Mouse (Mus musculus): ENCODE measurements around the gene Fam186a.
"Not testable (repeated sequence)": the region's sequence is repeated elsewhere in the genome, so short reads cannot be mapped to it uniquely, and the experiment has no call there.

Gene Fam186a

DNA sequence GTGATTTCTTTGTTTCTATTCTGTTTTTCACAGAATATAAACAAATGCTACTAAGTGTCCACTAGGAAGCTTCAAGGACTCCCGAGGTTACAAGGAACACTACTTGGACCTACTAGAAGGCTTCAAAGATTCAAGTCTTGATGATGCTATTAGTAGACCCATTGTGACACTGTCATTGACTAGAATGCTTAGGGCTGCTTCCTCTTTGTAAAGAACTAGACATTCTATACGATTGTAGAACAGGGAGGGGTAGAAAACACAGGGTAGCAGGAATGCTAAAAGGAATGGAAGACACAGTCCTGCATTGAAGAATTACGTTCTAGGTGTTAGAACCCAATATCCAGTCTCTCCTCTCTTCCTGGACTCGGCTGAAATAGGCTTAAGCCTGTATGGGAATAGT, at the start of gene Fam186a:
Gene Fam186a, minus strand, starts transcription at position 101 of the 400 bp plus-strand sequence.
- no peak for DNase-seq (ENCODE audit: low spot score in 2 of 2)

DNA sequence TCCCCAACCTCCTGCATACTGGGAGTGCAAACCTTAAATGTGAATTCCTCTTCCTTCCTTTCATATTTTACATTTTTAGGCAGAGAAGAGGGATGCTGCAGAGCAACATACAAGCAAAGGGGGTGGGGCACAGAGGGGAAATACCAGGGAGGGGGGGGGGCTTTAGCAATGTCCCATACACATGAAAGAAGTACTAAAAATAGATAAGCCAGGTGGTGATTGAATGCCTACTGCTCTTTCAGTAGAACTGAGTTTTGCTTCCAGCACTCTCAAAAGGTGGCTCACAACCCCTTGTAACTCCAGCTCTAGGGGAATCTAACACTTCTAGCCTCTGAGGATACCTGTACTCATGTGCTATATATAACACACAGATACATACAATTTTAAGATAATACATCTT, 39.3 kb upstream of the Fam186a start:
- no peak for DNase-seq (ENCODE audit: low spot score in 2 of 2)

DNA sequence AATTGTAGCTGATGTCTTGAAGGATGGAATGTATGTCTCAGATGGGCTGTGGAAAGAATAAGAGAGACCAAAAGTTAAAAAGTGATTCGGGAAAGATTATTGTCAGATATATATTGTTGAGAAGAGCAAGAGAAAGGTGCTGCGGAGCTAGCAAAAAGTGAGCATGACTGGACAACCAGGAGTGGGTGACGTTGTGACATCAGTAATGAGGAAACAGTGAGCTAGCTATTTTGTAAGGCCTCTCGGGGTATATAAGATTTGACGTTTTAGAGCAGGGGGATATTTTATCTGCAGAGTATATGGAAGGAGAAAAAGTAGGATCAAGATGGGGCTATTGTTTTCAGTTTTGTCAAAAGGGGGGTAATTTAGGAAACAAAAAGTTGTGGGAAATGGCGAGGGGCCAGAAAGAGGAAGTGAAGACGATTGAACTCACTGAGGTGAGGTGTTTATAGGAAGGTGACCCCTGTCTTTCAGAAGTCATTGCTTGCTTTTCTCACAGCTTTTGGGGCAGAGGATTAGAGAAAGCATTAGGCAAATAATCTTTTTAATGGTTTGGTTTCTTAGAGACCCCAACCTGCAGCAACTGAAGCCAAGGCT, 37.9 kb upstream of the Fam186a start:
- DNase-seq (ENCODE audit: low spot score in 2 of 2): no peak

DNA sequence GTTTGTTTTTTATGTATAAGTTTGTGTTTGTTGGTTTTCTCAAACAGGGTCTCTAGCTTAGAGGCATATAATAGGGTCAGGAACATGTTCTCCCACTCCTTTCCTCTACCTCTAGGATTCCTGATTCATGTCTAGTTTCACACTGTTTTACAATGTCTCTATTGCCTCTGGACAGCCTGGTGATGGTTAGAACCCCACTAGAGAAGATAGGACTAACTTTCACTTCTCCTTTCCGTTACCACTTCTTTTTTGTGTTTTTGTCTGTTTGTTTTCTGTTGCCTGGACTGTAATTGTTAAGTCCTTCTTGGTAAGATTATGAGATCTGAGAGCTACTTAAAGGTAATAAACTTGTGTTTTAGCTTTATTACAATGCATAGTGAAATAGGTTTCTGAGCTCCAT, 32.5 kb upstream of the Fam186a start:
- DNase-seq (ENCODE audit: low spot score in 2 of 2): no peak

DNA sequence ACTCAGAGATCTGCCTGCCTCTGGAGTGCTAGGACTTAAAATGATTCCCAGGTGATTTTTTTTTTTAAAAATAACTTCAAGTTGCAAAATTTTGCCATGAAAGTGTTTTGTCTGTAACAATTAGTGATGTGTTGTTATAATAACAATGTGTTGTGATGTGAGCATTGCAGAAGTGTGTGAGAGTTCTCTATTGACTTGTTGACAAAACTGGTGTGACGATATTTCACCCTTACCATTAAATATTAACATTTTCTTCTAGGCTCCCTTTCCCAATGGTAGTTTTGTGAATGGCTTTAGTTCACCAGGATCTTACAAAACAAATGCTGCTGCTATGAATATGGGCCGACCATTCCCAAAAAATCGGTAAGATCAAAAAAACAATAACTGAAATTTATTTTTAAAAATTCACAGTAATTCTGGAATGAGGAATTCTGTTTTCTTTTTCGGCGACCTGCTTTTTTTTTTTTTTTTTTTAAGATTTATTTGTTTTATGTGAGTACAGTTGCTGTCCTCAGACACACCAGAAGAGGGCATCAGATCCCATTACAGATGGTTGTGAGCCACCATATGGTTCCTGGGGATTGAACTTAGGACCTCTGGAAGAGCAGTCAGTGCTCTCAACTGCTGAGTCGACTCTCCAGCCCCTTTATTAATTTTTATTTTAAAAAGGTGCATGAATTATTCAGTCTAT, 30.4 kb upstream of the Fam186a start:
- DNase-seq (ENCODE audit: low spot score in 2 of 2): no peak

DNA sequence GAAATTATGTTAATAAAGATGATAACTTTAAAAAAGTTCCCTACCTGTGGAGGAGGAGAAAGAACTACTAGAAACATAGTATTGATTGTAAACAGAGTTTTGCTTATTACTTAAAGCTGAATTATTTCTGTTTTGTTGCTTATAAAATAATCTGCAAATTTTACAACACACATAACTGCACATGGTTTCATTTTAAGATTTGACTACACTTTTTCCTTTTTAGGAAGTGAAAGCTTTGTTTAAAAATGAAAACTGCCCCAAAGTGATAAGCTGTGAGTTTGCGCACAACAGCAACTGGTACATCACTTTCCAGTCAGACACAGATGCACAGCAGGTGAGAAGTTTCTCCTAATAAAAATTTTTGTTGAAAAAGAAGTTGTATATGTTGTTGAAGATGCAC, 26.2 kb upstream of the Fam186a start:
- no peak for DNase-seq (ENCODE audit: low spot score in 2 of 2)

DNA sequence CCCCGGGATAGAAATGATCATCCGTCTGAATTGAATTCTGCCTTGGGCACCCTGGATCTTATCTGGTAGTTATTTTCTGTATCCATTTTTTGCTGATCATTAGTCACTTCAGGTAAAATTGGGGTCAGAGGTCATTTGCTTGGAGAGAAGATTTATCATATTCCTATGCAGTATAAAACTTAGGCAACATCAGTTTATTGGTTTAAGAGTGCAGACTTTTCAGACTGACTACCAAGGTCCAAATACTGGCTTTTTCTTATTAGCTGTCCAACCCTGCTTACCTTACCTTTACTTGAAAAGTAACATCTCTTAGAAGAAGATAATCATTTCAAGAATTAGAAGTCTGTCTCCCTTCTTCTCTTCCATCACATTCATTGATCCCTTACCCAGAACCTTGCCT, 12.9 kb upstream of the Fam186a start:
- DNase-seq (ENCODE audit: low spot score in 2 of 2): no peak

DNA sequence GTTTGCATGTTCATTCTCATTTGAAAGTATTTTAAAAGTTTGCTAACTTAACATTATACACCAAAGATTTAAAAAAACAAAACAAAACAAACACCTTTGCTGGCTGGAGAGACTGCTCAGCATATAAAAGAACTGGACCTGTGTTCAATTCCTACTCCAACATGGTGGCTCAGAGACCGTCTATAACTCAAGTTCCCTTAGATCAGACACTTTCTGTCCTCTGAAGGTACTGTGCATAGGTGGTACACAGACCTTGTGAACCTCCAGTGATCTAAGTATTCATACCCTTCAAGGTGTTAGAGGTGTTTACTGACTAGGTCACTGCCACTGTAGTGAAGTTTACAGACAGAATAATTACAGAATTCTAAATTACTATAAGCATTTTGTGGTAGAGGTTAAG, 12.4 kb upstream of the Fam186a start:
- no peak for DNase-seq (ENCODE audit: low spot score in 2 of 2)

DNA sequence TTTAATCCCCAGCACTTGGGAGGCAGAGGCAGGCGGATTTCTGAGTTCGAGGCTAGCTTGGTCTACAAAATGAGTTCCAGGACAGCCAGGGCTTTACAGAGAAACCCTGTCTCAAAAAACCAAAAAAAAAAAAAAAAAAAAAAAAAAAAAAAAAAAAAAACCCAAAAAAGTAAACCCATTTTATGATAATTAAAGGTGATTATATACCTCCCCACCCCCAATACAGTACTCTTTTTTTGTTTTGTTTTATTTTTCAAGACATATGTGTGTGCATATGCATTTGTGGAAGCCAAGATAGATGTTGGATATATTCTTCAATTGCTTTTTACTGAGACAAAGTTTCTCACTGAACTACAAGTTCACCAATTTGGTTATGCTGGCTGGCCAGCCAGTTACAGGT, 9.3 kb upstream of the Fam186a start:
- not testable (repeated sequence) for DNase-seq (ENCODE audit: low spot score in 2 of 2)

DNA sequence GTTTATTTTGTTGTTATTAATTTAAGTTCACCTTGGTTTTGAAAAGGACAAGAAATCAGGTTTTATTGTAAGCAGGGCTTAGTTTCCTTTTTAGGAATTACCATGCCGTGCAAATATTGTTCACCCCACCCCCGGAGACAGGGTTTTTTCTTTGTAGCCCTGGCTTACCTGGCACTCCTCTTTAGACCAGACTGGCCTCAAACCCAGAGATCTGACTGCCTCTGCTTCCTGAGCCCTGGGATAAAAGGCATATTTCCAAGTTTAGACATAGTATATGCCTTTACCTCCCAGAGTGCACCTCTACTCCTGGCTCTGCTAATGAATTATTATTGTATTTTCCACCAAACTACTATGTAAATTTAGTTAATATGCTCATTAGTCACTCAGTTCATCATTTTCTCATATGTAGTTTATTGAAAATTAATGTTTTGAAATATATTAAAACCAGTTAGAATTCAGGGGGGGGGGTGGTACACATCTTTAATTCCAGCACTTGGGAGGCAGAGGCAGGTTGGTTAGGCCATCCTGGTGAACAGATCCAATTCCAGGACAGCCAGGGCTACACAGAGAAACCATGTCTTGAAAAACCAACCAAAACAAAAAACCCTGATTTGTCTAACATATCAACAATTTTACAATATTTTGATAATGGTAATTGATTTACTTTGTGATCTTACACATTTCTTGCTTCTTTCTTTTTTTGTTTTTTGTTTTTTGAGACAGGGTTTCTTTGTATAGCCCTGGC, 7.8 kb upstream of the Fam186a start:
- no peak for DNase-seq (ENCODE audit: low spot score in 2 of 2)

DNA sequence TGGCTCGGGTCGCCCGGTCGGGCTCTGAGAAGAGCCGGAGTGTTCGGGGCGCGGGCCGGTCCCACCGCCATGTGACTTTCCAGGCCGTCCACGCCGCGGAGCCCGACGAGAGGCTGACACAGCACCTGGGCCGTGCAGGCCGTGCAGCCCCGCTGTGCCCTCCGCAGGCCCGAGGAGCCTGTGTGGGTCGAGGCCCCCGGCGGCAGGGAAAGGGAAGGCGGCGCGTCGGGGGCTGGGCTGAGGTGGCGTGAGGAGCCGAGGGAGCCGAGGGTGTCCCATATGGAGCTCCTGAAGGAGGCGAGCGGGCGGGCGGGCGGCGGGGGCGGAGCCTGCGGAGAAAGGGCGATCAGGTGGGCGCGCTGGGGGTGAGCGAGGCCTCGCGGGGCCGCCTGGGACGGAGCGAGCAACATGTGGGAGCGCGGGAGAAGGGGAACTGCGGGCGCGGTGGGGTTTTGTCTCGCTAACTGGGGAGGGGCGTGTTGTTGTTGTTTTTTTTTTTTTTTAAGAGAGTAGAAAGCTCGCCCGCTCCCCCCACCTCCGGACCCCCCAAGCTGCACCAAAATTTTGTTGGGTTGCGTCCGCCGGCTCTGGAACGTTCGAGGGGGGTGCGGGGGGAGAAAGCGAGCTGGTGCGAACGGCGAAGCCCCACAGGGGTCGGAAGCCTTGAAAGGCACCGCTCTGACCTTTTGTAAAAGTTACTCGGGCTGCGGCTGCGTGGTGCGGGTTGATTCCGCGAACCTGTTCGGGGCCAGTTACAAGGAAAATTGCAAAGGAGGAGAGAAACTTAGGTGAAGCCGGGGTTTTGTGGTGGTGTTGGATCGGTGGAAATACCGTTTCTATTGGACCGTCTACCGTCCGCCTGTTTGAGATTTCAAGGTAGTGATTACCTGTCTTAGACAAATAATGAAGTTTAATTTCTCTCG, 6.4 kb upstream of the Fam186a start:
- DNase-seq (ENCODE audit: low spot score in 2 of 2): peak in 1 of 2 experiments; percentile 18

DNA sequence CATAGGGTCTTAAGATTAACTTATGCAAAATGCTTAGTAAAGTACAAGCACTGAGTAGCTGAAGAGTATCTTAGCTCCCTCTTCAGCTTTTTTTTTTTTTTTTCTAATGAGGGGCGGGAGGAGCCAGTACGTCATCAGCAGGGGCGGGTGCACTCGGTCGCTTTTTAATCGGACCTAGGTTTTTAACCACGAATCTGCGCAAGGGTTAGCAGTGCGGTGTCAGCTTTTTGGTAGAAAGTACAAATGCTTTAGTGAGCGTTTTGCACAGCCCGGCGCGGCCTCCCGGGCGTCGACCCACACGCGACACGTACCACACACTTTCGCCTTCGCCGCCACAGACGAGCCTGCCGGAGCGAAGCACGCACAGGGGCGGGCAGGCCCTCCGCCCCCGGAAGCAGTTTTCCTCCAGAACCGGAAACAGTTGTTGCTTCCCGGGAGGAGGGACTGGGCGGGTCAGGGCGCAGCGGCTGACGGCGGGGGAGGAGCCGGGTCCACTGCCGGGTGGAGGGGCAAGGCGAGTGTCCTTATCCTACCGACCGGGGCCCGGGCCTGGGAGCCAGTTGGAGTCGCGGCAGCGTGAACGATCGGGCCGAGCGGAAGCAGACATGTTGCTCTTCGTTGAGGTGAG, 5.6 kb upstream of the Fam186a start:
- peak; percentile 90 to 93 for DNase-seq (ENCODE audit: low spot score in 2 of 2)

DNA sequence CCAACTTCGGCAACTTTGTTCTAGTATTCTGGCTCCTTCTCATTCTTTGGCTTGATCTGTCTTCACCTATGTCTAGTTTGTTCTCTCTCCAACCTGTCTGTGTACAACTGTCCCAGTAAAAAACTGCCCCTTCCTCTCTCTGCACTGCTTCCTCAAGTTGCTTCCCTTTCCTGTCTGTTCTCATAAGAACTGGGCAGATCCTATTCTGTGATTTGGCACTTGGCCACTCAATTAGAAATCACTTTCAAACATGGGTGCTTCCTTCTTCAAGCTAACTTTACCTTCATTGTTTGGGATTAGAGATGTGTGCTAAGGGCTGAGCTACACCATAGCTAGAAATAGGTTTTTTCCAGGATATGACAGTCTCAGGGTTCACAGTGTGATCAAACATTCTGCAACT, 3.7 kb upstream of the Fam186a start:
- no peak for DNase-seq (ENCODE audit: low spot score in 2 of 2)

DNA sequence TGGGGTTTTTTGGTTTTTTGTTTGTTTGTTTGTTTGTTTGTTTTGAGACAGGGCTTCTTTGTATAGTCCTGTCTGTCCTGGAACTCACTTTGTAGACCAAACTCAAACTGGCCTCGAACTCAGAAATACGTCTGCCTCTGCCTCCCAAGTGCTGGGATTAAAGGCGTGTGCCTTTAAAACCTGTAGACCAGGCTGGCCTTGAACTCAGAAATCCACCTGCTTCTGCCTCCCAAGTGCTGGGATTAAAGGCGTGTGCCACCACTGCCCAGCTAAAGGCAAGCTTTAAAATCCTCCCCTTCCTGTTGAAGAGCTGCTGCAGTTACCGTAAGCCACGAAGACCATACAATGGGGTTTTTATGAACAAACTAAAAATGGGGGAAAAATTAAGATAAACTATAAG, 2.9 kb upstream of the Fam186a start, which contains the start of gene Larp4:
Gene Larp4, plus strand, starts transcription at position 301 of the 400 bp plus-strand sequence.
- DNase-seq (ENCODE audit: low spot score in 2 of 2): not testable (repeated sequence)

DNA sequence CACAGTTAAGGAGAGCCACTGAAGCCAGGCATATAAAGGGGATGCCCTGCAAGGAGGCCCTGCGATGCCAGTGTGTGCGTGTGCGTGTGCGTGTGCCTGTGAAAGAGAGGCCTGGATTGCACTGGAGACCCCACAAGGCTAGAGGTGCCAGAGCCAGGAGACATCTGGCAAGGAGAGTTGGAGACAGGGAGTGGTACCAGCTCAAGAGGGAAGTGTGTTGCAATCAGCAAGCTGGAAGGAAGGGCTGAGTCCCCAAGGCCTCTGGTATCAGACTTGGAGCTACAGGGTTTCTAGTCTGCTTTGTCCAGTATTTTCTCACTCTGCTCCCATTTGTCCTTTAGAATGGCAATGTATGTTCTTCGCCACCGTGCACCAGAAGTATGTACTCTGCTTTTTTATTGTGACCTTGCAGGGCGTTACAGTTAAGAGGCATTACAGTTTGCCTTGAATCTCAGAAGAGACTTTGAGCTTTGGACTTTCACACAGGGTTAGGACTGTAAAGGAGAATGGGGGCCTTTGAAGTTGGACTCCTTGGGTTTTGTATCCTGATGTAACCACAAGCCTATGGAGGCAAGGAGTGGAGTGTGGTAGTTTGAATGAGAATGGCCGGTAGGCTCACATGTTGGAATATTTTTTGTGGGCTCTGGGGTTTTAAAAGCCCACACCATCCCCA, 1.6 kb downstream of the Fam186a start:
- no peak for DNase-seq (ENCODE audit: low spot score in 2 of 2)

DNA sequence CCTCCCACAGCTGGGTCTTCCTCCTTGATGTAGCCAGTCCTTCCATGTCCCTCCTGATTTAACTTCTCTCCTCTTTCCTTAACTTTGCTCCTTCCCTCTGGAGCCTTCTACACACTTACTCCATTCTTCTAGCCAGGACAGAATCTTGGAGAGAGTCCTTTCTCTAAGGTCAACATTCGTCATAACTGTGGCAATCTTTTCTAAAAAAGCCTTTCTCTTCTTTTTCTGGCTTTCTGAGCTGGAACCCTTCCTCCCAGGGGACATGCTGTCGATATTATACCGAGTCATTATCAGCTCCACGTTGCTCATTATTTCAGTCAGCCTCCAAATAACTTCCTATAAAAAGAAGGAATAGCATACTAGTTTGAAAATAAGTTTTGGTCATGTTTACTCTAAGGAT, 11.5 kb downstream of the Fam186a start:
- no peak for DNase-seq (ENCODE audit: low spot score in 2 of 2)

DNA sequence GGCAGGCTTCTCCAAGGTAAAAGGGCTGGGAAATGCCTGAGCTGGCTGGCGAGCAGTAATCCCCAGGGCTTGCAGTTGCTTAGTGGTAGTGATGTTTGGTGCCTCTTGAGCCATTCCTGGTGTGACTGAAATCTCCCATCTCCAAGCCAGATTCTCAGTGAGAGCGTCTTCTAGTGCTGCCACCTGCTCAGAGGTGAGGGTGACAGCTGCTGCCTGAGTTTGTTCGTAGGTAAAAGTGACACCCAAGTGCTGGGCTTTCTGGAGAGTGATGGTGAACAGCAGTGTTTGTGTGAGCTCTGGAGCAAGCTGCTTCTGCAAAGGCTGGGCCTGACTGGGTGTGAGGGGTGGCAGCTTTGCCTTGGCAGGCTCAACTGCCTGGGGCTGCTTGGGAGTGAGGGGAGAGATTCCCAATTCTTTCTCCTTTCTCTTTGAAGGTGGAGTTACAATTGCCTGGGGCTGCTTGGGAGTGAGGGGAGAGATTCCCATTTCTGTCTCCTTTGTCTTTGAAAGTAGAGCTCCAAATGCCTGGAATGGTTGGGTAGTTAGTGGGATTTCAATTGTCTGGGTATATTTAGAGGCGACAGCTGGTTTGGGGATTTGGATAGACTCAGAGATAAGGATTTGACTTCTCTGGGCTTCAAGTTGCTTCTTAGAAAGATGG, 25.8 kb downstream of the Fam186a start:
- DNase-seq (ENCODE audit: low spot score in 2 of 2): no peak

DNA sequence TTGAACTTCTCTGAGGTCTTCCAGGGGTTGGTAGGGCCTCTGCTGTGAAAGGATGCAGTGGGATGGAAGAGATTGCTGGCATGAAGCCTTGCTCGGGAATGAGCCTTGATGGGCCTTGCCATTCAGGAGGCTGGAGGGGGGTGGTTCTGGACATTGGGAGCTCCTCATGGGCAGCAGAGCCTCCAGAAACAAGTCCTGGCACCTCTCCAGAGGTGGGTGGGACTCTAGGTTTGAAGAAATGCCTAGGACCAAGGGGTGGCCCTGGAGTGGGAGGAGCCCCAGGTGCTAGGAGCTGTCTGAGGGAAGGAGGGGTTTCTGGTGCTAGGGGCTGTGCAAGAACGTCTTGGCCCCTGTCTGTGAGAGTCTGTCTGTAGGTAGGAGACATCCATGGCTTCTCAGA, 26.4 kb downstream of the Fam186a start:
- no peak for DNase-seq (ENCODE audit: low spot score in 2 of 2)

DNA sequence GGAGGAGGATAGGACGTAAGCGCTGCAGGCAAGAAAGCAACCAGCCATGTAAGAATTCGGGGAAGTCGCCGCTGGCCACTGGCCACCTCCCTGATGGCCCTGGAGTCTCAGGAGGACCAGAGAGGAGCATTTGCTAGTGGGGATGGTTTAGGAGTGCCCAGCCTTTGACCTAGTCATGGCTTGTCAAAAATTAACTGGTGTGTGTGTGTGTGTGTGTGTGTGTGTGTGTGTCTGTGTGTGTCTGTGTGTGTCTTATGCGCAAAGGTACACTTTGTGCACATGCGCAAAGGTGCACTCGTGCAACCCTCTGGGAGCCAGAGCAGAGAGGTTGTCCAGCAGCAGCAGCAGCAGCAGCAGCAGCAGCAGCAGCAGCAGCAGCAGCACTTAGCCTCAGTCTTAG, 29.0 kb downstream of the Fam186a start:
- DNase-seq (ENCODE audit: low spot score in 2 of 2): no peak

DNA sequence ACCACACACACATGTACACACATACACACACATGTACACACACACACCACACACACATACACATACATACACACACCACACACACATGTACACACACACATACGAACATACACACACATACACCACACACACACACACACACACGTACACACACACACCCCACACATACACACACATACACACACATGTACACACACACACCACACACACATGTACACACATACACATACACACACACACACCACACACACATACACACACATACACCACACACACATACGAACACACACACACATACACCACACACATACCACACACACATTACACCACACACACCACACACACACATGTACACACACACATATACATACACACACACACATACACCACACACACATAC, 30.2 kb downstream of the Fam186a start:
- DNase-seq (ENCODE audit: low spot score in 2 of 2): no peak

All from frontal cortex, postnatal 10 days (tissue).